Mouse (Mus musculus) heart, postnatal 0 days (tissue): ENCODE measurements at regions not wholly inside any gene's neighbourhood (a gene's known extent, or its start where the extent isn't known, plus 50 kb on each side); places are given as distances from the start of the nearest gene placed in this dataset.

Experiments
- ATAC-seq: fragments of 200-750 bp; cut with Nextera tagmentation; 2 replicates; pipeline ENCODE4 v1.8.0; 2017; ENCODE audit warnings: low read depth, moderate number of reproducible peaks, moderate library complexity; ENCODE audit not compliant: insufficient read depth
- DNase-seq: peaks from one replicate; pipeline ENCODE4 v3.0.0-alpha.2; 2016; ENCODE audit warnings: low spot score
- H3K27ac ChIP-seq: fragments of 300-500 bp; sonication (generic); 2 replicates; pipeline ENCODE4 v1.5.1; 2014; ENCODE audit warnings: low read depth, mild to moderate bottlenecking
- H3K27me3 ChIP-seq: fragments of 300-500 bp; sonication (generic); 2 replicates; pipeline ENCODE4 v1.6.1; 2014; ENCODE audit warnings: low read length, mixed read lengths; ENCODE audit not compliant: control insufficient read depth, insufficient read depth
- H3K36me3 ChIP-seq: fragments of 300-500 bp; sonication (generic); replicated peaks from 2 replicates; pipeline ENCODE4 v1.6.1; 2014; ENCODE audit warnings: low read length, mixed read lengths; ENCODE audit not compliant: control insufficient read depth, insufficient read depth
- H3K4me1 ChIP-seq: fragments of 300-500 bp; sonication (generic); 2 replicates; pipeline ENCODE4 v1.6.1; 2014; ENCODE audit warnings: antibody characterized with exemption; ENCODE audit not compliant: control insufficient read depth, insufficient read depth
- H3K4me2 ChIP-seq: fragments of 300-500 bp; sonication (generic); 2 replicates; pipeline ENCODE4 v1.6.1; 2014; ENCODE audit warnings: low read depth, mild to moderate bottlenecking, low read length, moderate library complexity
- H3K4me3 ChIP-seq: fragments of 300-500 bp; sonication (generic); 2 replicates; pipeline ENCODE4 v1.5.1; 2014; ENCODE audit warnings: low read depth, low read length
- H3K9ac ChIP-seq: fragments of 300-500 bp; sonication (generic); replicated peaks from 2 replicates; pipeline ENCODE4 v1.6.1; 2014; ENCODE audit warnings: low read depth, low read length, mixed read lengths
- H3K9me3 ChIP-seq: fragments of 300-500 bp; sonication (generic); replicated peaks from 2 replicates; pipeline ENCODE4 v1.6.1; 2016; ENCODE audit warnings: low read length; ENCODE audit not compliant: control insufficient read depth
- CTCF ChIP-seq: IDR thresholded peaks from 2 replicates; pipeline ENCODE4 v1.5.1; 2016; ENCODE audit warnings: antibody characterized with exemption, control low read depth, low read depth
- EP300 ChIP-seq: IDR thresholded peaks from 2 replicates; pipeline ENCODE4 v1.6.1; 2016; ENCODE audit warnings: antibody characterized with exemption, low read depth
- WGBS: fragments of 180-500 bp; shearing (Covaris S2); extraction: QIAGEN DNeasy Blood & Tissue Kit; methylation state at CpG from one replicate; pipeline ENCODE4 v1.1.7; 2014; 5-methylcytosine and 5-hydroxymethylcytosine counted together

DNA sequence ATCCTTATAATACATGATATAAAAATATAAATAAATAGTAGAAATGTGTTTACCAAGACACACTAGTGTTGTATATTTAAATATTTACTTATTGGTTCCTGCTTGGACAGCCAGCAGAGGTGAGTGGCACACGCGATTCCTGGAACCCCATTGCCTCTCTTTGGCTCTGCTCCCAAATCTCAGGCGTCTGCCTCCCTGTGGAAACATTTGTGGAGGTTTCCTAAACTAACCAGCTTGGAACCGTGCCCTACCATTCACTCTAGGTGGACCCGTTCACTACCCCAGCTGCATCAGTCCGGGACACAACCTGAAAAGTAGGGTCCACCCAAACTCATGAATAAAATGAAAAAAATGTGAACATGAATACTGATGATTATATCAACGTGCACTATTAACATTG is 404.0 kb upstream of the Defb41 start:
- ATAC-seq (no peak), DNase-seq (no peak)
- H3K9ac ChIP-seq: no peak overlapping the region
- 72% methylated on average over 7 of the region's 7 CpGs for WGBS
- no peaks in the 10 kb centered on the region for H3K36me3 ChIP-seq
- no peaks in the 10 kb centered on the region for H3K4me1 ChIP-seq
- TF ChIP-seq EP300 (no peak), CTCF (no peak)
- H3K9me3 ChIP-seq: no peaks in the 10 kb centered on the region
- no peak overlapping the region for H3K4me3 ChIP-seq
- H3K4me2 ChIP-seq: no peak overlapping the region
- no peaks in the 10 kb centered on the region for H3K27me3 ChIP-seq
- H3K27ac ChIP-seq: no peak overlapping the region

DNA sequence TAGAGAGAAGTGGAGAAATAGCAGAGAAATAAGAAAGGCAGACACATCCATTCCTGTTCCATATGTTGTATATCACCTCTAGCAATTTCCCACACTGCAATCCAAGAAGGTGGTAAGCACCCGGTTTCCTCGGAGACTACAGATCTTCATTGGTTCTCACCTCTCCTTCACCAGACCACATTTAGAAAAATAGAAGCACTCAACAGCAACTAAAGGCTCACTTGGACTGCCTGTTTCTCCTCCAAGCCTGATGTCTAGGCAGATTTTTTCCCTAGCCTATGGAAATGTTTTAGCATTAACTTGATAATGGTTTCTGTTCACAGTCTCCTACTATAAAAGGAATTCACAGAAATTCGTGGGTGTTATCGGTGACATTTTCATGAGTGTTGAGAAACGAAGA is 403.3 kb upstream of the Defb41 start:
- TF ChIP-seq CTCF: no peak
- DNase-seq (no peak), ATAC-seq (no peak)
- H3K4me3 ChIP-seq: no peak overlapping the region
- H3K27ac ChIP-seq: no peak overlapping the region
- H3K36me3 ChIP-seq: no peaks in the 10 kb centered on the region
- H3K4me1 ChIP-seq: no peaks in the 10 kb centered on the region
- H3K4me2 ChIP-seq: no peak overlapping the region
- no peak overlapping the region for H3K9ac ChIP-seq
- WGBS: 76% methylated on average over 5 of the region's 5 CpGs
- H3K9me3 ChIP-seq: no peaks in the 10 kb centered on the region
- no peaks in the 10 kb centered on the region for H3K27me3 ChIP-seq

GRCm38 (mm10) chr1:18640858-18641257 is 375.9 kb upstream of the Defb41 start:
- no peak overlapping the region for H3K4me2 ChIP-seq
- ATAC-seq: no peak
- no peak overlapping the region for H3K27ac ChIP-seq
- no peaks in the 10 kb centered on the region for H3K36me3 ChIP-seq
- H3K4me1 ChIP-seq: no peaks in the 10 kb centered on the region
- no peak for TF ChIP-seq CTCF
- TF ChIP-seq EP300: no peak
- no peak for DNase-seq
- no peak overlapping the region for H3K9ac ChIP-seq
- H3K4me3 ChIP-seq: no peak overlapping the region
- H3K9me3 ChIP-seq: no peaks in the 10 kb centered on the region
- H3K27me3 ChIP-seq: no peaks in the 10 kb centered on the region

DNA sequence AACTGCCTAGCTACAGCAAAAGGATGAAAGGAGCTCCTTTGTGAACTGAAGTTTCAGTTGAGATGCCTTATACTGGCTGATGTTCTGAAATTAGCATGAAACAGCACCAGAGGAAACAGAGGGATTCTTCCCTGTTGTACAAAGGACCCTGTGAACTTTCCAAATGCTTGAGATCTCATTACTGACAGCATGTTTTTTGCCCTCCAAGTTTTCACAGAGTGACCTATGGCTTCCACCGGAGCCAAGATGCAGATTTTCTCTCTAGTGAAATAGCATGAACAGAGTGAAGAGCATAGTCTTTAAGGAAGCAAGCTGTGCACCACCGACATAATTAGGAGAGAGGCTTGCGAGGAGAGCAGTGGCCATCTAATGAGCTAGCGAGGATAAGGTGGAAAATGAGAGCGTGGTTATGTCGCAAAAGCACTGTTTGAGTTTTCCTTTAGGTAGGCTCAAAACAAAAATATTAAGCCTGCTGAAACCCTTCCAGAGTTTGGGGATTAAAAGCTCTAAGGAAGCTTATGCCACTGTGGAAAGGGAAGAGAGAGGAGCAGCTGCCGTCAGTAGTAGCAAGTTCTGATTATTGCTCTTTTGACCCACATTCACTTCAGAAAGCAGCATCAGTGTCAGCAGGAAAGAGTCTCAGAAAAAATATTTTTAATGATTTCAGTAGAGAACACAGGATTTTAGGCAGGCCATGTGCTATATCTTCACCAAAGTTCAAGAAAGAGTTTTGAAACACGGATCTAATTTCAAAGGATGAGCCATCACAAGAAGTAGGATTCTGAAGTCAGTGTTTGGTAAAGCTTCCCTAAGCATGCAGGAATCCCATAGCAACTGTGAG is 374.7 kb upstream of the Defb41 start:
- WGBS: 61% methylated on average over 8 of the region's 8 CpGs

GRCm38 (mm10) chr1:18637334-18637733 is 372.4 kb upstream of the Defb41 start:
- no peak for DNase-seq
- H3K27ac ChIP-seq: no peak overlapping the region
- no peaks in the 10 kb centered on the region for H3K9me3 ChIP-seq
- no peak for ATAC-seq
- H3K9ac ChIP-seq: no peak overlapping the region
- no peak overlapping the region for H3K4me3 ChIP-seq
- no peaks in the 10 kb centered on the region for H3K36me3 ChIP-seq
- no peaks in the 10 kb centered on the region for H3K27me3 ChIP-seq
- no peaks in the 10 kb centered on the region for H3K4me1 ChIP-seq
- TF ChIP-seq CTCF (no peak), EP300 (no peak)
- no peak overlapping the region for H3K4me2 ChIP-seq

More for the DNA sequence above, 374.7 kb upstream of the Defb41 start:
- ATAC-seq: no peak
- no peaks in the 10 kb centered on the region for H3K9me3 ChIP-seq
- no peaks in the 10 kb centered on the region for H3K27me3 ChIP-seq
- H3K36me3 ChIP-seq: no peaks in the 10 kb centered on the region
- no peak for DNase-seq
- no peak overlapping the region for H3K27ac ChIP-seq
- no peak for TF ChIP-seq CTCF
- H3K4me3 ChIP-seq: no peak overlapping the region
- no peaks in the 10 kb centered on the region for H3K4me1 ChIP-seq
- H3K4me2 ChIP-seq: no peak overlapping the region
- H3K9ac ChIP-seq: no peak overlapping the region

- H3K27me3 ChIP-seq: no peaks in the 10 kb centered on the region
- no peak overlapping the region for H3K9ac ChIP-seq
- H3K36me3 ChIP-seq: no peaks in the 10 kb centered on the region
- H3K4me3 ChIP-seq: no peak overlapping the region
- ATAC-seq: no peak
- 71% methylated on average over 7 of the region's 7 CpGs for WGBS
- TF ChIP-seq EP300 (no peak), CTCF (no peak)
- H3K4me1 ChIP-seq: no peaks in the 10 kb centered on the region
- no peak for DNase-seq
- H3K9me3 ChIP-seq: no peaks in the 10 kb centered on the region
- H3K27ac ChIP-seq: no peak overlapping the region
- no peak overlapping the region for H3K4me2 ChIP-seq
Observed at GRCm38 (mm10) chr1:18610231-18610630, 345.3 kb upstream of the Defb41 start.
